Mouse (Mus musculus) cerebellum, adult 2 months (tissue): ENCODE measurements around the gene Ccl22.

Source experiments
- CTCF ChIP-seq: fragments of 200-500 bp; IDR thresholded peaks from 2 replicates; pipeline ENCODE4 v1.5.1; 2011; ENCODE audit warnings: low read depth, mild to moderate bottlenecking, control low read depth, low read length, moderate library complexity, borderline replicate concordance; ENCODE audit not compliant: insufficient read depth
- POLR2A ChIP-seq: fragments of 200-500 bp; IDR thresholded peaks from 2 replicates; pipeline ENCODE4 v1.6.1; 2011; ENCODE audit warnings: low read length, control low read depth, borderline replicate concordance; ENCODE audit not compliant: insufficient read depth

GRCm38 (mm10) chr8:94767035-94767434, 21.6 kb downstream of the Ccl22 start:
- TF ChIP-seq CTCF (no peak), POLR2A (no peak)
